Mouse (Mus musculus): ENCODE measurements at regions not wholly inside any gene's neighbourhood (a gene's known extent, or its start where the extent isn't known, plus 50 kb on each side); places are given as distances from the start of the nearest gene placed in this dataset.

GRCm38 (mm10) chr6:52434771-52435170 lies 121.5 kb downstream of the Evx1 start:
- 58% methylated on average over 4 of the region's 4 CpGs for WGBS
- Histone ChIP-seq H3K27me3 (no peaks in the 10 kb centered on the region), H3K27ac (no peak overlapping the region), H3K4me2 (no peak overlapping the region), H3K36me3 (no peaks in the 10 kb centered on the region), H3K4me1 (peaks cover 10% of the 10 kb centered on the region; the same call in 1 of the 2 replicates), H3K9me3 (no peaks in the 10 kb centered on the region), H3K4me3 (no peak overlapping the region), H3K9ac (no peak overlapping the region)
- no peak for ATAC-seq (ENCODE audit: insufficient number of reproducible peaks, insufficient read depth, low FRiP score, low TSS enrichment, low read depth)

- WGBS, result 89% methylated on average over 5 of the region's 5 CpGs
- peaks cover 10% of the 10 kb centered on the region; the same call in 1 of the 2 replicates for H3K4me1 ChIP-seq
- H3K27ac ChIP-seq, result no peak overlapping the region
- no peak overlapping the region for H3K4me3 ChIP-seq
- H3K36me3 ChIP-seq, result no peaks in the 10 kb centered on the region
- no peak for ATAC-seq (ENCODE audit: insufficient number of reproducible peaks, insufficient read depth, low FRiP score, low TSS enrichment, low read depth)
- no peak overlapping the region for H3K4me2 ChIP-seq
- no peak overlapping the region for H3K9ac ChIP-seq
- no peaks in the 10 kb centered on the region for H3K9me3 ChIP-seq
- no peaks in the 10 kb centered on the region for H3K27me3 ChIP-seq
These were observed 122.1 kb downstream of the Evx1 start for GRCm38 (mm10) chr6:52435358-52435757.

- H3K27me3 ChIP-seq, result no peaks in the 10 kb centered on the region
- no peaks in the 10 kb centered on the region for H3K36me3 ChIP-seq
- H3K27ac ChIP-seq, result peak overlapping the region; percentile 3; the same call in 1 of the 2 replicates
- H3K4me3 ChIP-seq, result no peak overlapping the region
- no peak for ATAC-seq (ENCODE audit: insufficient number of reproducible peaks, insufficient read depth, low FRiP score, low TSS enrichment, low read depth)
- 21% methylated on average over 8 of the region's 8 CpGs for WGBS
- H3K9ac ChIP-seq, result no peak overlapping the region
- no peak overlapping the region for H3K4me2 ChIP-seq
- no peaks in the 10 kb centered on the region for H3K9me3 ChIP-seq
- peaks cover 18% of the 10 kb centered on the region for H3K4me1 ChIP-seq
These were observed 125.1 kb downstream of the Evx1 start for GRCm38 (mm10) chr6:52438366-52438765.

- no peak overlapping the region for H3K27ac ChIP-seq
- peaks cover 2% of the 10 kb centered on the region for H3K27me3 ChIP-seq
- no peak for ATAC-seq (ENCODE audit: insufficient number of reproducible peaks, insufficient read depth, low FRiP score, low TSS enrichment, low read depth)
- no peaks in the 10 kb centered on the region for H3K36me3 ChIP-seq
- no peak overlapping the region for H3K9ac ChIP-seq
- WGBS, result 80% methylated on average over 7 of the region's 7 CpGs
- no peaks in the 10 kb centered on the region for H3K9me3 ChIP-seq
- no peak overlapping the region for H3K4me3 ChIP-seq
- H3K4me2 ChIP-seq, result no peak overlapping the region
- peaks cover 23% of the 10 kb centered on the region for H3K4me1 ChIP-seq
These were observed 125.9 kb downstream of the Evx1 start for GRCm38 (mm10) chr6:52439204-52439603.

- Histone ChIP-seq H3K4me1 (peaks cover 20% of the 10 kb centered on the region), H3K36me3 (no peaks in the 10 kb centered on the region), H3K4me3 (no peak overlapping the region), H3K27ac (no peak overlapping the region), H3K27me3 (peaks cover 6% of the 10 kb centered on the region), H3K9me3 (no peaks in the 10 kb centered on the region), H3K4me2 (no peak overlapping the region), H3K9ac (no peak overlapping the region)
- WGBS, result 62% methylated on average over 3 of the region's 3 CpGs
- ATAC-seq (ENCODE audit: insufficient number of reproducible peaks, insufficient read depth, low FRiP score, low TSS enrichment, low read depth), result no peak
These were observed 126.9 kb downstream of the Evx1 start for GRCm38 (mm10) chr6:52440160-52440559.

- peaks cover 16% of the 10 kb centered on the region for H3K4me1 ChIP-seq
- WGBS, result 27% methylated on average over 24 of the region's 24 CpGs
- H3K4me3 ChIP-seq, result no peak overlapping the region
- no peaks in the 10 kb centered on the region for H3K36me3 ChIP-seq
- peak overlapping the region; percentile 46 for H3K4me2 ChIP-seq
- no peak overlapping the region for H3K27ac ChIP-seq
- no peaks in the 10 kb centered on the region for H3K9me3 ChIP-seq
- H3K27me3 ChIP-seq, result peaks cover 6% of the 10 kb centered on the region
- ATAC-seq (ENCODE audit: insufficient number of reproducible peaks, insufficient read depth, low FRiP score, low TSS enrichment, low read depth), result no peak
- H3K9ac ChIP-seq, result no peak overlapping the region
These were observed 130.1 kb downstream of the Evx1 start for GRCm38 (mm10) chr6:52443112-52443984.

GRCm38 (mm10) chr6:52458828-52459227 lies 145.5 kb downstream of the Evx1 start:
- H3K36me3 ChIP-seq, result no peaks in the 10 kb centered on the region
- no peak overlapping the region for H3K4me3 ChIP-seq
- no peaks in the 10 kb centered on the region for H3K27me3 ChIP-seq
- no peaks in the 10 kb centered on the region for H3K4me1 ChIP-seq
- no peak for ATAC-seq (ENCODE audit: insufficient number of reproducible peaks, insufficient read depth, low FRiP score, low TSS enrichment, low read depth)
- H3K4me2 ChIP-seq, result no peak overlapping the region
- 0 out of 2 replicates have a peak, but pooled peaks cover 5% of the 10 kb centered on the region for H3K9me3 ChIP-seq
- H3K9ac ChIP-seq, result no peak overlapping the region
- WGBS, result 83% methylated on average over 11 of the region's 11 CpGs
- no peak overlapping the region for H3K27ac ChIP-seq

GRCm38 (mm10) chr6:52461186-52461585 lies 147.9 kb downstream of the Evx1 start:
- Histone ChIP-seq H3K4me3 (no peak overlapping the region), H3K9me3 (0 out of 2 replicates have a peak, but pooled peaks cover 5% of the 10 kb centered on the region), H3K4me2 (no peak overlapping the region), H3K27ac (no peak overlapping the region), H3K27me3 (no peaks in the 10 kb centered on the region), H3K9ac (no peak overlapping the region), H3K4me1 (no peaks in the 10 kb centered on the region), H3K36me3 (no peaks in the 10 kb centered on the region)
- WGBS, result 72% methylated on average over 2 of the region's 2 CpGs
- no peak for ATAC-seq (ENCODE audit: insufficient number of reproducible peaks, insufficient read depth, low FRiP score, low TSS enrichment, low read depth)

GRCm38 (mm10) chr6:52463369-52463768 lies 150.1 kb downstream of the Evx1 start:
- Histone ChIP-seq H3K9ac (no peak overlapping the region), H3K27me3 (no peaks in the 10 kb centered on the region), H3K4me3 (no peak overlapping the region), H3K4me2 (no peak overlapping the region), H3K27ac (no peak overlapping the region), H3K4me1 (no peaks in the 10 kb centered on the region), H3K36me3 (no peaks in the 10 kb centered on the region), H3K9me3 (no peaks in the 10 kb centered on the region)
- no peak for ATAC-seq (ENCODE audit: insufficient number of reproducible peaks, insufficient read depth, low FRiP score, low TSS enrichment, low read depth)
- WGBS, result 91% methylated on average over 12 of the region's 12 CpGs

GRCm38 (mm10) chr6:52464571-52464970 lies 151.3 kb downstream of the Evx1 start:
- H3K4me2 ChIP-seq, result no peak overlapping the region
- H3K27me3 ChIP-seq, result no peaks in the 10 kb centered on the region

GRCm38 (mm10) chr6:52465834-52466525 lies 152.7 kb downstream of the Evx1 start:
- Histone ChIP-seq H3K4me2 (no peak overlapping the region), H3K27ac (no peak overlapping the region), H3K4me3 (no peak overlapping the region), H3K9me3 (no peaks in the 10 kb centered on the region), H3K36me3 (no peaks in the 10 kb centered on the region), H3K9ac (no peak overlapping the region), H3K4me1 (no peaks in the 10 kb centered on the region), H3K27me3 (no peaks in the 10 kb centered on the region)
- WGBS, result 81% methylated on average over 9 of the region's 9 CpGs
- no peak for ATAC-seq (ENCODE audit: insufficient number of reproducible peaks, insufficient read depth, low FRiP score, low TSS enrichment, low read depth)

More at GRCm38 (mm10) chr6:52464571-52464970, 151.3 kb downstream of the Evx1 start:
- Histone ChIP-seq H3K4me1 (no peaks in the 10 kb centered on the region), H3K9ac (no peak overlapping the region), H3K36me3 (no peaks in the 10 kb centered on the region), H3K27ac (no peak overlapping the region), H3K4me3 (no peak overlapping the region), H3K9me3 (no peaks in the 10 kb centered on the region)
- ATAC-seq (ENCODE audit: insufficient number of reproducible peaks, insufficient read depth, low FRiP score, low TSS enrichment, low read depth), result no peak
- 81% methylated on average over 3 of the region's 3 CpGs for WGBS

- no peak overlapping the region for H3K4me3 ChIP-seq
- 73% methylated on average over 13 of the region's 13 CpGs for WGBS
These were observed 157.5 kb downstream of the Evx1 start for GRCm38 (mm10) chr6:52470831-52471230.

More at GRCm38 (mm10) chr6:52470831-52471230, 157.5 kb downstream of the Evx1 start:
- no peak overlapping the region for H3K4me2 ChIP-seq
- H3K36me3 ChIP-seq, result no peaks in the 10 kb centered on the region
- 0 out of 2 replicates have a peak, but pooled peaks cover 4% of the 10 kb centered on the region for H3K4me1 ChIP-seq
- no peaks in the 10 kb centered on the region for H3K9me3 ChIP-seq
- H3K27me3 ChIP-seq, result no peaks in the 10 kb centered on the region
- no peak overlapping the region for H3K27ac ChIP-seq
- no peak for ATAC-seq (ENCODE audit: insufficient number of reproducible peaks, insufficient read depth, low FRiP score, low TSS enrichment, low read depth)
- H3K9ac ChIP-seq, result no peak overlapping the region
